In the genomic region with DNA sequence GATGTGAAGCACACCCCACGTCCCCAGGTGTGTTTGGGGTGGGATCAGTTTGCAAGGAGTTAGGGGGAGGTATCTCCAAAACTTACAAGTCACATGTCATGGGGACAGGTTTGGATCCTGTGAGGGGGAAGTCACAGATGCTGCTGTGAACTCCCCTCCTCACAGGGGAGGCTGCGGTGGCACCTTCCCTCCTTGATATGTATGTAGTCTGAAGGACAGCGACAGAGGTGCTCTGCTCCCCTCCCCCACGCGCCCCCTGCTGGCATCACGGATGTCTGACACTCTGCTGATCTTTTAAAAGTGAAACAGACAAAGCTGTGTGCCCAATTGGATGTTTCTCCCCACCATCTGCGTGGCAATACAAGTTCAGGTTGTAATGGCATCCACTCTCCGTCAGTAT, we compare ENCODE assay signal across 9 mouse cellular contexts. TPM values are rescaled to one million over a fixed set of nuclear protein-coding genes. Genes with fewer than 3 reads are reported as not detected.
A peak's percentile ranks its signal among the peaks of the same experiment; 100 is the strongest.
DNase-seq lines count a peak whose midpoint lies in the region; ATAC-seq and TF ChIP-seq lines count a peak whose summit lies in the region.
"Had no signal": no experiment of that assay in that cellular context is flagged by ENCODE, and none has a peak within 500 bp of the region (broad histone marks: within the 10 kb centered on the region; RNA-seq: fewer than 3 reads in every experiment).

No protein-coding gene starts in this region.

- no peak for ATAC-seq in kidney, embryonic 16.5 days (ENCODE audit: low FRiP score, low TSS enrichment)
- peak; percentile 70 for ATAC-seq in erythroid progenitor cell, adult 5-6 weeks (replicated peaks; ENCODE audit: low FRiP score, poor library complexity, severe bottlenecking)
- peak; percentile 77 for ATAC-seq in hindbrain, embryonic 12.5 days (ENCODE audit: low FRiP score)
- 0 out of 2 replicates have a peak, but pooled peaks have one; percentile 12 for ATAC-seq in liver, postnatal 0 days
- peak; percentile 68 for ATAC-seq in neural tube, embryonic 13.5 days (ENCODE audit: low read depth)

- no peaks in the 10 kb centered on the region for H3K36me3 ChIP-seq in kidney, adult 2 months (ENCODE audit: control insufficient read depth, insufficient read depth, low read length)
- no peaks in the 10 kb centered on the region for H3K36me3 ChIP-seq in kidney, embryonic 16.5 days (ENCODE audit: insufficient read depth, low read length)
- H3K36me3 ChIP-seq in hindbrain, embryonic 12.5 days = no peaks in the 10 kb centered on the region
- H3K36me3 ChIP-seq in liver, postnatal 0 days (replicated peaks; ENCODE audit: insufficient read depth, low read length) = no peaks in the 10 kb centered on the region
- no peaks in the 10 kb centered on the region for H3K36me3 ChIP-seq in neural tube, embryonic 13.5 days
- H3K36me3 ChIP-seq: embryonic facial prominence, embryonic 12.5 days had no signal

- H3K4me2 ChIP-seq in kidney, embryonic 16.5 days (replicated peaks; ENCODE audit: low read depth, low read length) = no peak overlapping the region
- no peak overlapping the region for H3K4me2 ChIP-seq in hindbrain, embryonic 12.5 days (replicated peaks)
- no peak overlapping the region for H3K4me2 ChIP-seq in liver, postnatal 0 days (ENCODE audit: low read depth, low read length)
- no peak overlapping the region for H3K4me2 ChIP-seq in neural tube, embryonic 13.5 days
- H3K4me2 ChIP-seq: embryonic facial prominence, embryonic 12.5 days had no signal

- 26% methylated on average over 8 of the region's 8 CpGs for WGBS in kidney, adult 2 months
- WGBS in kidney, embryonic 16.5 days = 25% methylated on average over 8 of the region's 8 CpGs
- WGBS in hindbrain, embryonic 12.5 days = 22% methylated on average over 8 of the region's 8 CpGs
- WGBS in liver, postnatal 0 days (ENCODE audit: insufficient replicate concordance) = 25% methylated on average over 8 of the region's 8 CpGs
- 18% methylated on average over 8 of the region's 8 CpGs for WGBS in neural tube, embryonic 13.5 days

- H3K4me1 ChIP-seq in kidney, adult 2 months (ENCODE audit: control insufficient read depth, insufficient read depth, low read length) = no peaks in the 10 kb centered on the region
- H3K4me1 ChIP-seq in kidney, embryonic 16.5 days (ENCODE audit: insufficient read depth, low read length) = 0 out of 2 replicates have a peak, but pooled peaks cover 5% of the 10 kb centered on the region
- no peaks in the 10 kb centered on the region for H3K4me1 ChIP-seq in hindbrain, embryonic 12.5 days
- no peaks in the 10 kb centered on the region for H3K4me1 ChIP-seq in liver, postnatal 0 days (ENCODE audit: insufficient read depth)
- H3K4me1 ChIP-seq in neural tube, embryonic 13.5 days (replicated peaks) = no peaks in the 10 kb centered on the region
- H3K4me1 ChIP-seq: embryonic facial prominence, embryonic 12.5 days had no signal

- no peak overlapping the region for H3K4me3 ChIP-seq in kidney, adult 2 months (ENCODE audit: insufficient read depth, low read depth, low read length)
- H3K4me3 ChIP-seq in kidney, embryonic 16.5 days (ENCODE audit: low read length) = no peak overlapping the region
- no peak overlapping the region for H3K4me3 ChIP-seq in hindbrain, embryonic 12.5 days
- H3K4me3 ChIP-seq in liver, postnatal 0 days (ENCODE audit: low read depth, low read length) = no peak overlapping the region
- no peak overlapping the region for H3K4me3 ChIP-seq in neural tube, embryonic 13.5 days
- H3K4me3 ChIP-seq: embryonic facial prominence, embryonic 12.5 days had no signal

- no peak for TF ChIP-seq EP300 in liver, postnatal 0 days (IDR thresholded peaks at IDR 0.05; ENCODE audit: low read depth)

- TF ChIP-seq POLR2A in kidney, adult 2 months (IDR thresholded peaks at IDR 0.05; ENCODE audit: low read depth, low read length) = no peak

- no peaks in the 10 kb centered on the region for H3K27me3 ChIP-seq in kidney, adult 2 months (replicated peaks; ENCODE audit: control insufficient read depth, insufficient read depth, low read length)
- H3K27me3 ChIP-seq in kidney, embryonic 16.5 days (ENCODE audit: insufficient read depth, low read length) = no peaks in the 10 kb centered on the region
- H3K27me3 ChIP-seq in hindbrain, embryonic 12.5 days = no peaks in the 10 kb centered on the region
- H3K27me3 ChIP-seq in liver, postnatal 0 days (ENCODE audit: insufficient read depth, low read length) = no peaks in the 10 kb centered on the region
- no peaks in the 10 kb centered on the region for H3K27me3 ChIP-seq in neural tube, embryonic 13.5 days
- H3K27me3 ChIP-seq: embryonic facial prominence, embryonic 12.5 days had no signal

- peak; percentile 77 for TF ChIP-seq CTCF in kidney, adult 2 months (conservative IDR thresholded peaks at IDR 0.05; ENCODE audit: insufficient read depth, insufficient read length, low read depth, low read length)
- peak; percentile 81 for TF ChIP-seq CTCF in liver, postnatal 0 days (IDR thresholded peaks at IDR 0.05; ENCODE audit: low read depth)

- H3K9me3 ChIP-seq in kidney, embryonic 16.5 days (ENCODE audit: low read length) = no peaks in the 10 kb centered on the region
- no peaks in the 10 kb centered on the region for H3K9me3 ChIP-seq in hindbrain, embryonic 12.5 days (replicated peaks)
- H3K9me3 ChIP-seq in liver, postnatal 0 days (ENCODE audit: low read length) = no peaks in the 10 kb centered on the region
- no peaks in the 10 kb centered on the region for H3K9me3 ChIP-seq in neural tube, embryonic 13.5 days
- H3K9me3 ChIP-seq: embryonic facial prominence, embryonic 12.5 days had no signal

- H3K9ac ChIP-seq in kidney, embryonic 16.5 days (replicated peaks; ENCODE audit: low read length) = no peak overlapping the region
- no peak overlapping the region for H3K9ac ChIP-seq in hindbrain, embryonic 12.5 days
- H3K9ac ChIP-seq in liver, postnatal 0 days (replicated peaks) = no peak overlapping the region
- no peak overlapping the region for H3K9ac ChIP-seq in neural tube, embryonic 13.5 days
- H3K9ac ChIP-seq: embryonic facial prominence, embryonic 12.5 days had no signal

- H3K27ac ChIP-seq in kidney, adult 2 months (ENCODE audit: insufficient read depth, low read depth, low read length) = no peak overlapping the region
- no peak overlapping the region for H3K27ac ChIP-seq in kidney, embryonic 16.5 days (ENCODE audit: low read length)
- H3K27ac ChIP-seq in hindbrain, embryonic 12.5 days = no peak overlapping the region
- no peak overlapping the region for H3K27ac ChIP-seq in liver, postnatal 0 days (ENCODE audit: low read depth)
- no peak overlapping the region for H3K27ac ChIP-seq in neural tube, embryonic 13.5 days (replicated peaks)
- H3K27ac ChIP-seq: embryonic facial prominence, embryonic 12.5 days had no signal

- DNase-seq in kidney, adult 2 months = peak; percentile 36
- peak; percentile 56 for DNase-seq in R1 (ENCODE audit: low read depth, low spot score)
- peak; percentile 72 for DNase-seq in liver, postnatal 0 days
- peak; percentile 58 for DNase-seq in urinary bladder, postnatal 14 days (ENCODE audit: low spot score)

RNA-seq across cellular contexts. Expression of a gene that starts 35.5 kb away (rescaled TPM):
- polyA plus RNA-seq in kidney, adult 2 months (2012; rRNA removed) = 10.5 and 11.9 TPM in 2 replicates
- 10.9 and 11.5 TPM in 2 replicates for polyA plus RNA-seq in kidney, embryonic 16.5 days (2015; fragmentation: Nextera tagmentation; extraction: Ambion mirVana)
- 8.3 and 15.5 TPM in 2 replicates for total RNA-seq in erythroid progenitor cell, adult 5-6 weeks (2015; ENCODE audit: low replicate concordance)
- 10.1 and 27.7 TPM in 2 replicates for total RNA-seq in erythroid progenitor cell, adult 5-6 weeks (2017; ENCODE audit: low replicate concordance)
- polyA plus RNA-seq in hindbrain, embryonic 12.5 days (2016; fragmentation: Nextera tagmentation; extraction: Ambion mirVana) = 8.6 and 9.2 TPM in 2 replicates
- polyA plus RNA-seq in liver, postnatal 0 days (2015; fragmentation: Nextera tagmentation; extraction: Ambion mirVana) = 10.8 and 12.0 TPM in 2 replicates
- polyA plus RNA-seq in neural tube, embryonic 13.5 days (2015; fragmentation: Nextera tagmentation; extraction: Ambion mirVana) = 6.1 and 6.3 TPM in 2 replicates
